Comparison of ENCODE assay signal across 9 mouse cellular contexts in the genomic region with DNA sequence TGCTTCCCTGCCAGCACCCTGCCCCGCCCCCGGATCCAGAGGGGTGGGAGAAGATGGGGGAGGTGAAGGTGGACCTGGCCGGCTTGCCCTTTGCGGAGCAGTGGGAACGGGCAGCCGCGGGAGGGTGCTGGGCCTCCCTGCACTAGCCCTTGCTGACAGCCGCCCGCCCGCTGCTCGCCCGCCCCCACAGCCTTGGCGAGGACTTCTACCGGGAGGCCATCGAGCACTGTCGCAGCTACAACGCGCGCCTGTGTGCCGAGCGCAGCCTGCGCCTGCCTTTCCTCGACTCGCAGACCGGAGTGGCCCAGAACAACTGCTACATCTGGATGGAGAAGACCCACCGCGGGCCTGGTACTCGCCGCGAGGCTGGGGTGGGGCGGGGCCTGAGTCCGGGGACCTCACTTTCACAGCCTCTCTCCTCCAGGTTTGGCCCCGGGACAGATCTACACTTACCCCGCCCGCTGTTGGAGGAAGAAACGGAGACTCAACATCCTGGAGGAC. TPM values are rescaled to one million over a fixed set of nuclear protein-coding genes. Genes with fewer than 3 reads are reported as not detected.
A peak's percentile ranks its signal among the peaks of the same experiment; 100 is the strongest.
DNase-seq lines count a peak whose midpoint lies in the region; ATAC-seq and TF ChIP-seq lines count a peak whose summit lies in the region.
"Had no signal": no experiment of that assay in that cellular context is flagged by ENCODE, and none has a peak within 500 bp of the region (broad histone marks: within the 10 kb centered on the region; RNA-seq: fewer than 3 reads in every experiment).

No protein-coding gene starts in this region.

- H3K4me1 ChIP-seq in erythroblast, embryonic 14.5 days (ENCODE audit: control insufficient read depth), result peaks cover 61% of the 10 kb centered on the region
- H3K4me1 ChIP-seq in ES-Bruce4 (ENCODE audit: control insufficient read depth, insufficient read depth, low read length), result peaks cover 8% of the 10 kb centered on the region
- H3K4me1 ChIP-seq in limb, embryonic 15.5 days, result peaks cover 64% of the 10 kb centered on the region
- peaks cover 84% of the 10 kb centered on the region for H3K4me1 ChIP-seq in neural tube, embryonic 15.5 days

- no peak for TF ChIP-seq POLR2A in ES-Bruce4 (IDR thresholded peaks at IDR 0.05; ENCODE audit: insufficient read depth, low read length)

- under 1% methylated on average over 36 of the region's 36 CpGs for WGBS in limb, embryonic 15.5 days
- 2% methylated on average over 36 of the region's 36 CpGs for WGBS in neural tube, embryonic 15.5 days

- peak overlapping the region; percentile 97 for H3K4me2 ChIP-seq in limb, embryonic 15.5 days
- peak overlapping the region; percentile 71 for H3K4me2 ChIP-seq in neural tube, embryonic 15.5 days

- no peak for TF ChIP-seq CTCF in ES-Bruce4 (IDR thresholded peaks at IDR 0.05; ENCODE audit: low read depth, low read length)

- H3K27me3 ChIP-seq in erythroblast, embryonic 14.5 days (ENCODE audit: control insufficient read depth), result peaks cover 52% of the 10 kb centered on the region
- H3K27me3 ChIP-seq in ES-Bruce4 (ENCODE audit: control insufficient read depth, insufficient read depth, low read length, poor library complexity, severe bottlenecking), result no peaks in the 10 kb centered on the region
- peaks cover 20% of the 10 kb centered on the region for H3K27me3 ChIP-seq in limb, embryonic 15.5 days
- no peaks in the 10 kb centered on the region for H3K27me3 ChIP-seq in neural tube, embryonic 15.5 days (replicated peaks)

- peak overlapping the region; percentile 65 for H3K4me3 ChIP-seq in erythroblast, embryonic 14.5 days (replicated peaks)
- H3K4me3 ChIP-seq in ES-Bruce4 (ENCODE audit: low read depth, low read length), result peak overlapping the region; percentile 59
- peak overlapping the region; percentile 46 for H3K4me3 ChIP-seq in limb, embryonic 15.5 days
- H3K4me3 ChIP-seq in neural tube, embryonic 15.5 days (replicated peaks), result peak overlapping the region; percentile 80

- peak; percentile 57 for DNase-seq in embryo, embryonic 9.5 days (ENCODE audit: extremely low spot score)
- peak; percentile 48 for DNase-seq in heart, postnatal 4 days
- DNase-seq in natural killer cell, adult 2 months (ENCODE audit: low spot score in 2 of 2), result no peak

- peaks cover 2% of the 10 kb centered on the region; the same call in 1 of the 2 replicates for H3K9me3 ChIP-seq in erythroblast, embryonic 14.5 days (ENCODE audit: control insufficient read depth, low read length)
- H3K9me3 ChIP-seq in ES-Bruce4 (replicated peaks; ENCODE audit: control insufficient read depth, insufficient read depth, low read length, poor library complexity, severe bottlenecking), result no peaks in the 10 kb centered on the region
- H3K9me3 ChIP-seq in limb, embryonic 15.5 days, result no peaks in the 10 kb centered on the region
- no peaks in the 10 kb centered on the region for H3K9me3 ChIP-seq in neural tube, embryonic 15.5 days (replicated peaks)

- no peaks in the 10 kb centered on the region for H3K36me3 ChIP-seq in erythroblast, embryonic 14.5 days (ENCODE audit: control insufficient read depth)
- no peaks in the 10 kb centered on the region for H3K36me3 ChIP-seq in ES-Bruce4 (ENCODE audit: control insufficient read depth, insufficient read depth, low read length, poor library complexity, severe bottlenecking)
- no peaks in the 10 kb centered on the region for H3K36me3 ChIP-seq in limb, embryonic 15.5 days
- H3K36me3 ChIP-seq in neural tube, embryonic 15.5 days, result peaks cover 24% of the 10 kb centered on the region

- peak overlapping the region; percentile 45 for H3K9ac ChIP-seq in ES-Bruce4 (ENCODE audit: low read depth, poor library complexity, severe bottlenecking)
- H3K9ac ChIP-seq in limb, embryonic 15.5 days, result peak overlapping the region; percentile 48
- H3K9ac ChIP-seq in neural tube, embryonic 15.5 days (replicated peaks), result peak overlapping the region; percentile 72

- no peak for TF ChIP-seq EP300 in ES-Bruce4 (IDR thresholded peaks at IDR 0.05; ENCODE audit: insufficient read depth, low read depth, low read length)

- no peak for ATAC-seq in erythroblast, adult 5-6 weeks (replicated peaks; ENCODE audit: low FRiP score, poor library complexity, severe bottlenecking)
- ATAC-seq in limb, embryonic 15.5 days (ENCODE audit: insufficient number of reproducible peaks, low FRiP score, low TSS enrichment, low read depth), result no peak
- no peak for ATAC-seq in neural tube, embryonic 15.5 days (ENCODE audit: low FRiP score)

- H3K27ac ChIP-seq in ES-Bruce4 (ENCODE audit: insufficient read depth, low read length), result no peak overlapping the region
- peak overlapping the region; percentile 55 for H3K27ac ChIP-seq in limb, embryonic 15.5 days
- H3K27ac ChIP-seq in neural tube, embryonic 15.5 days (replicated peaks), result peak overlapping the region; percentile 89

RNA-seq across cellular contexts. Expression of a gene that starts 5.5 kb away (rescaled TPM):
- 0.06 and 0.13 TPM in 2 replicates for polyA plus RNA-seq in erythroblast, embryonic 14.5 days (2012)
- not detected in 2 replicates for total RNA-seq in erythroblast, adult 5-6 weeks (2015; ENCODE audit: low replicate concordance)
- not detected in 2 replicates for total RNA-seq in erythroblast, adult 5-6 weeks (2017; ENCODE audit: low replicate concordance)
- 5.9 and 6.1 TPM in 2 replicates for polyA plus RNA-seq in ES-Bruce4 (2011; ENCODE audit: insufficient read depth, insufficient read length, low read depth, missing spikeins)
- total RNA-seq in heart, postnatal 4 days (2021), result 1 to 10 TPM; 1.2 to 1.8 TPM
- 13.1 and 15.9 TPM in 2 replicates for polyA plus RNA-seq in limb, embryonic 15.5 days (2015; fragmentation: Nextera tagmentation; extraction: Ambion mirVana)
- polyA plus RNA-seq in neural tube, embryonic 15.5 days (2015; fragmentation: Nextera tagmentation; extraction: Ambion mirVana), result 148 and 198 TPM in 2 replicates

RNA-seq across cellular contexts. Expression of a gene that starts 20.2 kb away (rescaled TPM):
- polyA plus RNA-seq in erythroblast, embryonic 14.5 days (2012), result 0.07 TPM in 1 of 2 replicates, not detected in the other
- not detected in 2 replicates for total RNA-seq in erythroblast, adult 5-6 weeks (2015; ENCODE audit: low replicate concordance)
- not detected in 2 replicates for total RNA-seq in erythroblast, adult 5-6 weeks (2017; ENCODE audit: low replicate concordance)
- 22.1 and 29.1 TPM in 2 replicates for polyA plus RNA-seq in ES-Bruce4 (2011; ENCODE audit: insufficient read depth, insufficient read length, low read depth, missing spikeins)
- 10 to 100 TPM; 22.8 to 24.7 TPM for total RNA-seq in heart, postnatal 4 days (2021)
- polyA plus RNA-seq in limb, embryonic 15.5 days (2015; fragmentation: Nextera tagmentation; extraction: Ambion mirVana), result 15.5 and 16.9 TPM in 2 replicates
- polyA plus RNA-seq in neural tube, embryonic 15.5 days (2015; fragmentation: Nextera tagmentation; extraction: Ambion mirVana), result 2.8 and 13.3 TPM in 2 replicates

RNA-seq across cellular contexts. Expression of a gene that starts 27.6 kb away (rescaled TPM):
- polyA plus RNA-seq in erythroblast, embryonic 14.5 days (2012), result 0.50 and 0.57 TPM in 2 replicates
- total RNA-seq in erythroblast, adult 5-6 weeks (2015; ENCODE audit: low replicate concordance), result 15.5 and 18.8 TPM in 2 replicates
- 6.8 and 7.6 TPM in 2 replicates for total RNA-seq in erythroblast, adult 5-6 weeks (2017; ENCODE audit: low replicate concordance)
- 264 and 288 TPM in 2 replicates for polyA plus RNA-seq in ES-Bruce4 (2011; ENCODE audit: insufficient read depth, insufficient read length, low read depth, missing spikeins)
- 10 to 100 TPM; 71.2 to 73.7 TPM for total RNA-seq in heart, postnatal 4 days (2021)
- polyA plus RNA-seq in limb, embryonic 15.5 days (2015; fragmentation: Nextera tagmentation; extraction: Ambion mirVana), result 187 and 194 TPM in 2 replicates
- polyA plus RNA-seq in neural tube, embryonic 15.5 days (2015; fragmentation: Nextera tagmentation; extraction: Ambion mirVana), result 62.7 and 140 TPM in 2 replicates
- polyA plus RNA-seq: C2C12 had no signal

Comparison
In these comparisons a context has a peak if more than half of its experiments do, and no peak if none do; other contexts are left out.
1. DNase-seq: peak in embryo, embryonic 9.5 days (single experiment) and heart, postnatal 4 days (single experiment); none in natural killer cell, adult 2 months (0 of 2).
2. RNA of a gene that starts 27.6 kb away (polyA plus RNA-seq): 264 to 288 TPM in ES-Bruce4, 187 to 194 TPM in limb, embryonic 15.5 days and 62.7 to 140 TPM in neural tube, embryonic 15.5 days; 0.50 to 0.57 TPM in erythroblast, embryonic 14.5 days; every median in the first group is over 10 times any median in the second.
3. Peak in every context shown above with its lines, with median percentiles within 50 percentile points of each other: H3K4me3 ChIP-seq and H3K9ac ChIP-seq.